In genomic region chr17:28204052-28204720, GRCm38 (mm10) we compare ENCODE assay signal across 8 mouse cellular contexts. TPM values are rescaled to one million over a fixed set of nuclear protein-coding genes. Genes with fewer than 3 reads are reported as not detected.
DNase-seq lines count a peak whose midpoint lies in the region; TF ChIP-seq lines count a peak whose summit lies in the region.

No protein-coding gene starts in this region.

- no peak for TF ChIP-seq POLR2A in small intestine, adult 2 months (IDR thresholded peaks at IDR 0.05; ENCODE audit: low read depth, low read length)

- DNase-seq in left cerebral cortex, adult 18-20 months (ENCODE audit: low spot score in 2 of 2), result peak; percentile 43 to 54
- DNase-seq in left cerebral cortex, adult 11 months (ENCODE audit: low spot score), result no peak
- DNase-seq in R1 (ENCODE audit: low read depth, low spot score), result peak; percentile 84
- peak; percentile 48 for DNase-seq in cerebellum, adult 8-10 months
- DNase-seq in heart, postnatal 36 days, result peak; percentile 53 to 63
- DNase-seq in lung, postnatal 14 days, result peak; percentile 59
- no peak for DNase-seq in yolk sac, embryonic 10.5 days (ENCODE audit: low spot score)

- WGBS in small intestine, adult 2 months, result 39% methylated on average over 14 of the region's 14 CpGs

- H3K27ac ChIP-seq in small intestine, adult 2 months (ENCODE audit: insufficient read depth, low read depth, low read length), result no peak overlapping the region

- no peak overlapping the region for H3K4me3 ChIP-seq in small intestine, adult 2 months (ENCODE audit: low read depth, low read length)

- no peaks in the 10 kb centered on the region for H3K4me1 ChIP-seq in small intestine, adult 2 months (ENCODE audit: control insufficient read depth, insufficient read depth, insufficient read length, low read length)

- peaks cover 5% of the 10 kb centered on the region; the same call in 1 of the 2 replicates for H3K36me3 ChIP-seq in small intestine, adult 2 months (ENCODE audit: control insufficient read depth, insufficient read depth, low read length)

- intact Hi-C loops in heart, postnatal 36 days (cut with DNase I), result loop anchor here (1.0 kb wide), 1 partner anchor 164 kb away; no protein-coding TSS in a partner anchor

- no peaks in the 10 kb centered on the region for H3K27me3 ChIP-seq in small intestine, adult 2 months (ENCODE audit: control insufficient read depth, insufficient read depth, low read length)

- peak; percentile 78 for TF ChIP-seq CTCF in small intestine, adult 2 months (IDR thresholded peaks at IDR 0.05; ENCODE audit: extremely low read depth, insufficient read length, insufficient replicate concordance, low read depth, low read length)

RNA-seq across cellular contexts. Expression of gene Def6, which starts 3.4 kb away (rescaled TPM):
- 1 to 10 TPM; 3.1 to 4.1 TPM for total RNA-seq in left cerebral cortex, adult 18-20 months (2021)
- total RNA-seq in heart, postnatal 36 days (2021), result 1 to 10 TPM; 3.1 to 3.2 TPM
- 4.0 and 7.0 TPM in 2 replicates for polyA plus RNA-seq in small intestine, adult 2 months (2012; rRNA removed)

RNA-seq across cellular contexts. Expression of gene Zfp523, which starts 27.3 kb away (rescaled TPM):
- total RNA-seq in left cerebral cortex, adult 18-20 months (2021), result 100 to 1,000 TPM; 111 to 116 TPM
- 10 to 100 TPM; 14.3 to 16.0 TPM for total RNA-seq in heart, postnatal 36 days (2021)
- polyA plus RNA-seq in small intestine, adult 2 months (2012; rRNA removed), result 27.4 and 39.8 TPM in 2 replicates

RNA-seq across cellular contexts. Expression of gene Ppard, which starts 28.3 kb away (rescaled TPM):
- total RNA-seq in left cerebral cortex, adult 18-20 months (2021), result 10 to 100 TPM; 27.9 to 28.6 TPM
- 10 to 100 TPM; 33.3 to 40.1 TPM for total RNA-seq in heart, postnatal 36 days (2021)
- 118 and 203 TPM in 2 replicates for polyA plus RNA-seq in small intestine, adult 2 months (2012; rRNA removed)

Comparison
In these comparisons a context has a peak if more than half of its experiments do, and no peak if none do; other contexts are left out.
1. DNase-seq: peak in left cerebral cortex, adult 18-20 months (2 of 2), R1 (single experiment), cerebellum, adult 8-10 months (single experiment), heart, postnatal 36 days (2 of 2) and lung, postnatal 14 days (single experiment); none in left cerebral cortex, adult 11 months (single experiment) and yolk sac, embryonic 10.5 days (single experiment).
2. RNA of gene Zfp523, which starts 27.3 kb away (total RNA-seq): 111 to 116 TPM in left cerebral cortex, adult 18-20 months; 14.3 to 16.0 TPM in heart, postnatal 36 days; every median in the first group is over 4 times any median in the second.